Mouse (Mus musculus) neural tube, embryonic 13.5 days (tissue): ENCODE measurements around the gene Ivl. TPM values are rescaled to one million over a fixed set of nuclear protein-coding genes. Genes with fewer than 3 reads are reported as not detected.

ENCODE experiments used
- ATAC-seq: fragments of 200-750 bp; cut with Nextera tagmentation; 2 replicates; pipeline ENCODE4 v1.8.0; 2017; ENCODE audit warnings: low read depth, mild to moderate bottlenecking, moderate TSS enrichment, moderate library complexity
- H3K27ac ChIP-seq: fragments of 300-500 bp; sonication (generic); replicated peaks from 2 replicates; pipeline ENCODE4 v1.5.1; 2015; ENCODE audit warnings: moderate library complexity, mild to moderate bottlenecking, inconsistent platforms
- H3K27me3 ChIP-seq: fragments of 300-500 bp; sonication (generic); 2 replicates; pipeline ENCODE4 v1.6.1; 2015; ENCODE audit warnings: mild to moderate bottlenecking, inconsistent platforms
- H3K36me3 ChIP-seq: fragments of 300-500 bp; sonication (generic); 2 replicates; pipeline ENCODE4 v1.6.1; 2015; ENCODE audit warnings: mild to moderate bottlenecking, inconsistent platforms
- H3K4me1 ChIP-seq: fragments of 300-500 bp; sonication (generic); replicated peaks from 2 replicates; pipeline ENCODE4 v1.6.1; 2015; ENCODE audit warnings: inconsistent platforms
- H3K4me2 ChIP-seq: fragments of 300-500 bp; sonication (generic); 2 replicates; pipeline ENCODE4 v1.6.1; 2015; ENCODE audit warnings: inconsistent platforms, mild to moderate bottlenecking, moderate library complexity
- H3K4me3 ChIP-seq: fragments of 300-500 bp; sonication (generic); 2 replicates; pipeline ENCODE4 v1.5.1; 2015; ENCODE audit warnings: mild to moderate bottlenecking, inconsistent platforms
- H3K9ac ChIP-seq: fragments of 300-500 bp; sonication (generic); 2 replicates; pipeline ENCODE4 v1.6.1; 2015; ENCODE audit warnings: moderate library complexity, mild to moderate bottlenecking, inconsistent platforms
- H3K9me3 ChIP-seq: fragments of 300-500 bp; sonication (generic); 2 replicates; pipeline ENCODE4 v1.6.1; 2016; ENCODE audit warnings: inconsistent platforms
- WGBS: fragments of 180-500 bp; shearing (Covaris S2); methylation state at CpG from one replicate; pipeline ENCODE4 v1.1.7; 2015; 5-methylcytosine and 5-hydroxymethylcytosine counted together
- polyA plus RNA-seq: library from polyadenylated mRNA; unstranded; fragments of >200 nt; fragmentation: Nextera tagmentation; extraction: Ambion mirVana; gene quantifications from 2 replicates; pipeline ENCODE4 v1.2.1, GENCODE M21; 2015

The Ivl gene
- polyA plus RNA-seq, 1 experiment from 2014 or later = not detected

DNA sequence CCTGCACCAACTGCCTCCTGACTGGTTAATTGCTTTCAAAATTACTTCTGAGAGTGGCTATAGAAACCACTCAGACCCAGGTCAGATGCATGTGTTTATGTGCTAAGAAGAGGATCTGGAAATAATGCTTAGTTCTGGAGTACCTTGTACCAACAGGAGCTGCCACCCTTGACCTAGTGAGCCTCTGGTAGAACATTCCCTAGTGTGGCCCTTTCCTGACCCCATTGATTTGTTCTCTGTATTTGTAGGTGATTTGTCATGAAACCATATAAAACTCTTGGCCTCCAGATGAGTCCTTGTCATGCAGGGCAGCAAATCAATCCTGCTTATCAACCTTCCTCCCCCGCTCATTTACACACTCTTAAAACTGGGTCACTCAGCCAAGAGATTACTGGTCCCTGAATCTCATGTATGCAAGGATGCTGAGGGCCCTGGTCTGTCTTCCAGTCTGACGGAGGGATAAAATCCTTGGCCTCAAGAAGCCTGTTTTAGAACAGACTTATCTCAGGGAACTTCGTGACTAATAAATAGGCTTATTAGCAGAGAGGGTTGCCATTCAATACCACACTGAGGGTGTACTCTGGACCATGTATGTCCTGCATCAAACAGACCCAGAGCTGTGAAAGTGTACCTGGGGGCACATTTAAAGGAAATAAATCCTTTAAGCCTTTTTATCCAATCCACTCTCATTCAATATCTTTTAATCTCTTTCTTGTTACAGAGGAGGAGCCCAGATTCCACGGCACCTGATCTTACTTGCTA is 5.3 kb upstream of the Ivl start:
- Histone ChIP-seq H3K27ac (no peak overlapping the region), H3K9me3 (no peaks in the 10 kb centered on the region), H3K36me3 (no peaks in the 10 kb centered on the region), H3K4me2 (no peak overlapping the region), H3K4me1 (no peaks in the 10 kb centered on the region), H3K27me3 (no peaks in the 10 kb centered on the region), H3K4me3 (no peak overlapping the region), H3K9ac (no peak overlapping the region)
- ATAC-seq = no peak
- WGBS = 81% methylated on average over 4 of the region's 4 CpGs

DNA sequence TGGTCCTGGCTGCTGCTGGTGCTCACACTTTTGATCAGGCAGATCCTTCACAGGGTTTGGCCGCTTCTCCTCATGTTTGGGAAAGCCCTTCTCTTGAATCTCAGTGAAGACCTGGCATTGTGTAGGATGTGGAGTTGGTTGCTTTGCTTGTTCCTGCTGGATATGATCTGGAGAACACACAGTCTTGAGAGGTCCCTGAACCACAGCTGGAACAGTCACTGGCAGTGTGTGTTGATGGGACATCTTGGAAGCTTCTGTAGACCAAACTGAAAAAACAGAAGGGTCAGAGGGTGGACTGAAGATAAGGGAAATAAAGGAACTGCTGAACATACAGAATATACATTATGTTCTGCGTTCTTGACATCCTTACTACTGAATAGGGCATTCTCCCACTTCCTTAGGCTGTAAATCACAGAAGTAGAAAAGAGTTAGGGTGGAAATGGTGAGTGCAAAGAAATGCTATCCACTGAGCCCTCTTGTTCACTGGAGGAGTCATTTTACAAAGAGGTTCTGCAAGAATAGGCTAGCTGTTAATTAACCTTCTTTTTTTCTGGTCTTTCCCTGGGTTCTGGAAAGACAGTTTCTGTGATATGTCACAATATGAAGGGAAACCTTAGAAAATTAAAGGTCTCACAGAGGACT is 900 bp downstream of the Ivl start:
- ATAC-seq = no peak
- no peak overlapping the region for H3K4me2 ChIP-seq
- WGBS = 41% methylated on average over 2 of the region's 2 CpGs
- H3K9me3 ChIP-seq = no peaks in the 10 kb centered on the region
- no peaks in the 10 kb centered on the region for H3K36me3 ChIP-seq
- H3K4me3 ChIP-seq = no peak overlapping the region
- no peaks in the 10 kb centered on the region for H3K4me1 ChIP-seq
- H3K27ac ChIP-seq = no peak overlapping the region
- H3K9ac ChIP-seq = no peak overlapping the region
- no peaks in the 10 kb centered on the region for H3K27me3 ChIP-seq

DNA sequence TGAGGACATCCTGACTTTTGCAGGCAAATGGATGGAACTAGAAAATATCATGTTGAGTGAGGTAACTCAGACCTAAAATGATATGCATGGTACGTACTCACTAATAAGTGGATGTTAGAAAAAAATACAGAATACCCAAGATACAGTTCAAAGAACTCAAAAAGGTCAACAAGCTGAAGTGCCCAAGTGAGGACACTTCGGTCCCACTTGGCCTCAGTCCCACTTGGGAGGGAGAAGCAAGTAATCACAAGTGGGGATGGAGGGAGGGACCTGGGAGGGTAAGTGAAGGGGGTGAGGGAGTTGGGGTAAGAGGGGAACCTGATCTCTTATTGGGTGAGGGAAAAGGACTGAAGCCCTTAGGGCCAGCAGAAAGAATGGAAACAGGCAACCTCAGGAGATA is 4.8 kb downstream of the Ivl start:
- H3K9ac ChIP-seq = no peak overlapping the region
- H3K4me3 ChIP-seq = no peak overlapping the region
- no peak overlapping the region for H3K4me2 ChIP-seq
- H3K9me3 ChIP-seq = no peaks in the 10 kb centered on the region
- H3K4me1 ChIP-seq = no peaks in the 10 kb centered on the region
- H3K36me3 ChIP-seq = no peaks in the 10 kb centered on the region
- ATAC-seq = no peak
- no peak overlapping the region for H3K27ac ChIP-seq
- 90% methylated on average over 2 of the region's 2 CpGs for WGBS
- H3K27me3 ChIP-seq = no peaks in the 10 kb centered on the region

DNA sequence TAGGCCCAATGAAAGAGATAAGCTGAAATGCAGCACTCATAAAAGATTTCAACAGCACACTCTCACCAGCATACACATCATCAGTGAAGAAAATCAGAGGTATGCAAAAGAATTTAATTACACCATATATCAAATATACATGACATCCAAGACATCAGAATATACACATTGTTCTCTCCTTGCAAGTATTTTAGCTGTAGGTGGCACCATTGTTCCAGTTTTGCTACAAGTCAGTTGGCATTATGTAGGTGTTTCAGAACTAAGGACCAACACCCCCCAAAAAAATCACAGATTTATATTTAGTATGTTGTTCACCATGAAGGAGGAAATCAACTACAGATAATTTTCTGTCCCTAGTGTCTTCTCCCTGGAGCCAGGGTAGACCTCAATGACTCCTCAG is 8.1 kb downstream of the Ivl start:
- no peaks in the 10 kb centered on the region for H3K36me3 ChIP-seq
- no peak for ATAC-seq
- H3K4me3 ChIP-seq = no peak overlapping the region
- no peak overlapping the region for H3K9ac ChIP-seq
- H3K4me2 ChIP-seq = no peak overlapping the region
- no peaks in the 10 kb centered on the region for H3K4me1 ChIP-seq
- no peak overlapping the region for H3K27ac ChIP-seq
- no peaks in the 10 kb centered on the region for H3K9me3 ChIP-seq
- H3K27me3 ChIP-seq = no peaks in the 10 kb centered on the region

DNA sequence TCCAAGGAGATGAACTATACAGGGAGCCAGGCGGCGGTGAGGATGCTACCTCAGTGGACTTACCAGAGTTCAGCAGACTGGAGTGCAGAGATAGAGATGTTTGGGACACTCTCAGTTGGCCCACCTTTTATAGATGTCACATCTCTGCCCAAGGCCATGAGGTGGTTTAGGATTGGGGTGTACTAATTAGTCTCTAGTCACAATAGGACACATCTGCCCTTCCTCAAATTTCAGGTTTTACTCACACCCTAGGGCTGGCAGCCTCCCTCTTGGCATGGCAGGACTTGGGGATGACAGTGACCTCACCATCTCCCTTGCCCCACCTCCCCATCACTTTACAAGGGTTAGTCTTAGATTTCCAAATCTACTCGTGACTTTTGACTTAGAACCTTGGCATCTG is 39.1 kb downstream of the Ivl start, which contains the start of gene 2310046K23Rik:
2310046K23Rik (minus strand) TSS at position 101 of the 400 bp plus-strand sequence.
- Histone ChIP-seq H3K4me3 (no peak within 1 kb of the TSS), H3K9me3 (no peaks in the 10 kb centered on the region)
- WGBS = 90% methylated on average over 3 of the region's 3 CpGs

More for the DNA sequence above, 39.1 kb downstream of the Ivl start, which contains the start of gene 2310046K23Rik:
- Histone ChIP-seq H3K36me3 (no peaks in the 10 kb centered on the region), H3K4me1 (no peaks in the 10 kb centered on the region), H3K9ac (no peak within 1 kb of the TSS), H3K27ac (no peak within 1 kb of the TSS), H3K4me2 (no peak within 1 kb of the TSS), H3K27me3 (no peaks in the 10 kb centered on the region)
- no peak for ATAC-seq

Other genes starting within 250 kb of the Ivl start
- not detected in 2 replicates for gene Sprr2d, start 234.6 kb downstream of the Ivl start, polyA plus RNA-seq
- gene Sprr2e, start 221.6 kb downstream of the Ivl start, polyA plus RNA-seq = not detected in 2 replicates
- gene Sprr2f, start 208.5 kb downstream of the Ivl start, polyA plus RNA-seq = not detected in 2 replicates
- gene Sprr2h, start 188.1 kb downstream of the Ivl start, polyA plus RNA-seq = not detected in 2 replicates
- not detected in 2 replicates for gene Sprr2i, start 165.7 kb downstream of the Ivl start, polyA plus RNA-seq
- not detected in 2 replicates for gene Sprr2j-ps, start 155.7 kb downstream of the Ivl start, polyA plus RNA-seq
- 9.7 and 14.2 TPM in 2 replicates for gene Gm9774, start 144.3 kb downstream of the Ivl start, polyA plus RNA-seq
- gene Sprr2k, start 141.2 kb downstream of the Ivl start, polyA plus RNA-seq = not detected in 2 replicates
- not detected in 2 replicates for gene Sprr1b, start 134.9 kb downstream of the Ivl start, polyA plus RNA-seq
- gene Sprr3, start 115.0 kb downstream of the Ivl start, polyA plus RNA-seq = not detected in 2 replicates
- gene Sprr1a, start 87.8 kb downstream of the Ivl start, polyA plus RNA-seq = not detected in 2 replicates
- gene Sprr4, start 73.2 kb downstream of the Ivl start, polyA plus RNA-seq = not detected in 2 replicates
- gene 2310046K23Rik, start 39.2 kb downstream of the Ivl start, polyA plus RNA-seq = not detected in 2 replicates
- gene Smcp, start 15.3 kb upstream of the Ivl start, polyA plus RNA-seq = not detected in 2 replicates
- not detected in 2 replicates for gene 2210017I01Rik, start 33.8 kb upstream of the Ivl start, polyA plus RNA-seq
- not detected in 2 replicates for gene Lce6a, start 47.9 kb upstream of the Ivl start, polyA plus RNA-seq
- not detected in 2 replicates for gene Lce1a1, start 74.6 kb upstream of the Ivl start, polyA plus RNA-seq
- gene Lce1b, start 83.2 kb upstream of the Ivl start, polyA plus RNA-seq = not detected in 2 replicates
- not detected in 2 replicates for gene Lce1a2, start 96.6 kb upstream of the Ivl start, polyA plus RNA-seq
- not detected in 2 replicates for gene Lce1c, start 105.5 kb upstream of the Ivl start, polyA plus RNA-seq
- not detected in 2 replicates for gene Lce1d, start 113.5 kb upstream of the Ivl start, polyA plus RNA-seq
- not detected in 2 replicates for gene Lce1e, start 135.3 kb upstream of the Ivl start, polyA plus RNA-seq
- not detected in 2 replicates for gene Lce1f, start 146.6 kb upstream of the Ivl start, polyA plus RNA-seq
- not detected in 2 replicates for gene Gm38119, start 165.4 kb upstream of the Ivl start, polyA plus RNA-seq
- not detected in 2 replicates for gene Lce1g, start 178.6 kb upstream of the Ivl start, polyA plus RNA-seq
- not detected in 2 replicates for gene Lce1h, start 191.3 kb upstream of the Ivl start, polyA plus RNA-seq
- not detected in 2 replicates for gene Lce1i, start 205.2 kb upstream of the Ivl start, polyA plus RNA-seq
- not detected in 2 replicates for gene Lce1j, start 216.8 kb upstream of the Ivl start, polyA plus RNA-seq
- gene Lce1k, start 234.2 kb upstream of the Ivl start, polyA plus RNA-seq = not detected in 2 replicates